In genomic region chr10:44043630-44044029, GRCm38 (mm10) we compare ENCODE assay signal across 21 mouse cellular contexts.
DNase-seq lines count a peak whose midpoint lies in the region; ATAC-seq lines count a peak whose summit lies in the region.
"Had no signal": no experiment of that assay in that cellular context is flagged by ENCODE, and none has a peak within 500 bp of the region (broad histone marks: within the 10 kb centered on the region; RNA-seq: fewer than 3 reads in every experiment).

No protein-coding gene starts in this region.

- no peak for ATAC-seq in midbrain, embryonic 15.5 days (replicated peaks)
- ATAC-seq: CD4-positive, CD25-positive, alpha-beta regulatory T cell, adult 4 months; forebrain, embryonic 15.5 days; hindbrain, postnatal 0 days had no signal

- H3K9ac ChIP-seq in midbrain, embryonic 15.5 days, result no peak overlapping the region
- H3K9ac ChIP-seq: embryonic facial prominence, embryonic 12.5 days; forebrain, embryonic 15.5 days; heart, embryonic 15.5 days; hindbrain, embryonic 13.5 days had no signal

- no peaks in the 10 kb centered on the region for H3K4me1 ChIP-seq in midbrain, embryonic 15.5 days
- no peaks in the 10 kb centered on the region for H3K4me1 ChIP-seq in limb, embryonic 10.5 days
- H3K4me1 ChIP-seq: embryonic facial prominence, embryonic 12.5 days; forebrain, embryonic 15.5 days; heart, embryonic 15.5 days; hindbrain, embryonic 13.5 days had no signal

- H3K36me3 ChIP-seq in midbrain, embryonic 15.5 days (replicated peaks), result no peaks in the 10 kb centered on the region
- no peaks in the 10 kb centered on the region for H3K36me3 ChIP-seq in limb, embryonic 10.5 days
- H3K36me3 ChIP-seq: embryonic facial prominence, embryonic 12.5 days; forebrain, embryonic 15.5 days; G1E; heart, embryonic 15.5 days; hindbrain, embryonic 13.5 days had no signal

- intact Hi-C loops in left cerebral cortex, postnatal 36 days (cut with DNase I), result no loop called here

- 76% methylated on average over 7 of the region's 7 CpGs for WGBS in midbrain, embryonic 15.5 days
- WGBS in limb, embryonic 10.5 days, result 75% methylated on average over 7 of the region's 7 CpGs

- H3K27me3 ChIP-seq in midbrain, embryonic 15.5 days (replicated peaks), result no peaks in the 10 kb centered on the region
- no peaks in the 10 kb centered on the region for H3K27me3 ChIP-seq in limb, embryonic 10.5 days (ENCODE audit: low read depth, poor library complexity, severe bottlenecking)
- H3K27me3 ChIP-seq: embryonic facial prominence, embryonic 12.5 days; forebrain, embryonic 15.5 days; heart, embryonic 15.5 days; hindbrain, embryonic 13.5 days had no signal

- no peak overlapping the region for H3K27ac ChIP-seq in midbrain, embryonic 15.5 days
- H3K27ac ChIP-seq in limb, embryonic 10.5 days, result no peak overlapping the region
- H3K27ac ChIP-seq: embryonic facial prominence, embryonic 12.5 days; forebrain, embryonic 15.5 days; heart, embryonic 15.5 days; hindbrain, embryonic 13.5 days; hindbrain, postnatal 0 days had no signal

- H3K4me2 ChIP-seq in midbrain, embryonic 15.5 days, result no peak overlapping the region
- H3K4me2 ChIP-seq: embryonic facial prominence, embryonic 12.5 days; forebrain, embryonic 15.5 days; heart, embryonic 11.5 days; heart, embryonic 15.5 days; hindbrain, embryonic 13.5 days had no signal

- peak; percentile 15 to 22 for DNase-seq in adrenal gland, postnatal 36 days
- DNase-seq in adrenal gland, postnatal 10 days, result no peak
- peak; percentile 82 for DNase-seq in Muller cell, postnatal 12 days (ENCODE audit: inconsistent ontology term)
- DNase-seq in adipocyte (ENCODE audit: low spot score), result peak; percentile 59
- no peak for DNase-seq in left cerebral cortex, postnatal 36 days (ENCODE audit: low spot score in 2 of 2)
- DNase-seq in limb, embryonic 10.5 days (ENCODE audit: low spot score), result no peak
- DNase-seq: cerebellum, adult 11 months; cerebellum, adult 8-10 months; cerebellum, postnatal 14 days; gastrocnemius, postnatal 36 days; heart, adult 18-20 months; heart, postnatal 14 days had no signal

- no peak overlapping the region for H3K4me3 ChIP-seq in midbrain, embryonic 15.5 days
- H3K4me3 ChIP-seq in limb, embryonic 10.5 days, result no peak overlapping the region
- H3K4me3 ChIP-seq: embryonic facial prominence, embryonic 12.5 days; forebrain, embryonic 15.5 days; heart, embryonic 15.5 days; hindbrain, embryonic 13.5 days had no signal

- H3K9me3 ChIP-seq in midbrain, embryonic 15.5 days, result no peaks in the 10 kb centered on the region
- H3K9me3 ChIP-seq in limb, embryonic 10.5 days (replicated peaks), result no peaks in the 10 kb centered on the region
- H3K9me3 ChIP-seq: embryonic facial prominence, embryonic 12.5 days; forebrain, embryonic 15.5 days; G1E; heart, embryonic 15.5 days; hindbrain, embryonic 13.5 days had no signal

Comparison
In these comparisons a context has a peak if more than half of its experiments do, and no peak if none do; other contexts are left out.
1. DNase-seq: peak in adrenal gland, postnatal 36 days (2 of 2), Muller cell, postnatal 12 days (single experiment) and adipocyte (single experiment); none in adrenal gland, postnatal 10 days (single experiment), left cerebral cortex, postnatal 36 days (0 of 2) and limb, embryonic 10.5 days (single experiment).